Mouse (Mus musculus): ENCODE results near the gene Ddx31.

DNA sequence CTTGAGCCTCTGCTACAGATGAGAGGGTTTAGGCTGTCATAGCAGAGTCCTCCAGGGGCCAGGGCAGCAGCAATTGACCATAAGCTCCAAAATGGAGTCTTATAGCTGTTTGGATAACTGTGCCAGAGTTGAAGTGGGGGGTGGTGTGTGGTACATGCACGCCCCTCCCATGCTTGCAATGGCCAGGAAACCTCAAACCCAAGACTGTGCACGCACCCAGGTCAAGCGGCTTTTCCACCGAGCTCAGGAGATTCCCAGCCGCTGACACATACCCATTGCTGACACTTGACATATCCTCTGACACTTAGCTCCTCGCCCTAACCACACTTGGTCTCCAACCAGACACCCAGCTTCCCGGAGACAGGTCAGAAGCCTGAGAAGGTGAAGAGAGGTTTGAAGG, 98.8 kb downstream of the Ddx31 start:
- TF ChIP-seq HCFC1 (IDR thresholded peaks at IDR 0.05; ENCODE audit: borderline replicate concordance, insufficient read depth, low read length) (no peak), ZC3H11A (IDR thresholded peaks at IDR 0.05; ENCODE audit: borderline replicate concordance, low read depth, low read length) (no peak), CHD2 (IDR thresholded peaks at IDR 0.05; ENCODE audit: low read depth, low read length) (no peak)

Data from ES-E14 (cell line).